Comparison of ENCODE assay signal across 22 mouse cellular contexts in genomic region chr14:47222631-47223450, GRCm38 (mm10). TPM values are rescaled to one million over a fixed set of nuclear protein-coding genes. Genes with fewer than 3 reads are reported as not detected.
DNase-seq lines count a peak whose midpoint lies in the region; ATAC-seq and TF ChIP-seq lines count a peak whose summit lies in the region.
"Had no signal": no experiment of that assay in that cellular context is flagged by ENCODE, and none has a peak within 500 bp of the region (broad histone marks: within the 10 kb centered on the region; RNA-seq: fewer than 3 reads in every experiment).

No protein-coding gene starts in this region.

- ATAC-seq in liver, embryonic 12.5 days: no peak
- ATAC-seq in CD4-positive, CD25-positive, alpha-beta regulatory T cell, adult 4 months: peak; percentile 39
- no peak for ATAC-seq in monocyte, adult 5-6 weeks (replicated peaks; ENCODE audit: insufficient number of reproducible peaks, low FRiP score, low TSS enrichment, poor library complexity, severe bottlenecking)
- ATAC-seq: intestine, embryonic 15.5 days had no signal

- H3K4me2 ChIP-seq in liver, embryonic 12.5 days: no peak overlapping the region
- H3K4me2 ChIP-seq: embryonic facial prominence, embryonic 12.5 days; forebrain, embryonic 12.5 days; heart, embryonic 12.5 days; intestine, embryonic 15.5 days; lung, embryonic 14.5 days; midbrain, embryonic 11.5 days had no signal

- TF ChIP-seq POLR2A in liver, adult 2 months (IDR thresholded peaks at IDR 0.05; ENCODE audit: extremely low read depth, insufficient read depth, low read length): no peak
- no peak; the same call in 1 of the 2 replicates for TF ChIP-seq POLR2A in thymus, adult 2 months (IDR thresholded peaks at IDR 0.05; ENCODE audit: control insufficient read depth, extremely low read depth, insufficient read depth, low read length, poor library complexity)

- peak overlapping the region; percentile 89 for H3K27ac ChIP-seq in liver, adult 2 months (replicated peaks; ENCODE audit: insufficient read depth, low read depth, low read length)
- no peak overlapping the region for H3K27ac ChIP-seq in liver, embryonic 12.5 days
- H3K27ac ChIP-seq in thymus, adult 2 months (ENCODE audit: control insufficient read depth, insufficient read depth, low read length): peak overlapping the region; percentile 94
- H3K27ac ChIP-seq: embryonic facial prominence, embryonic 12.5 days; forebrain, embryonic 12.5 days; hindbrain, embryonic 10.5 days; intestine, embryonic 15.5 days; stomach, postnatal 0 days had no signal

- 50% methylated on average over 11 of the region's 11 CpGs for WGBS in liver, adult 2 months
- WGBS in liver, embryonic 12.5 days (ENCODE audit: insufficient replicate concordance): 69% methylated on average over 11 of the region's 11 CpGs
- WGBS in thymus, adult 2 months: 23% methylated on average over 11 of the region's 11 CpGs

- H3K27me3 ChIP-seq in liver, adult 2 months (ENCODE audit: control insufficient read depth, insufficient read depth, low read length): no peaks in the 10 kb centered on the region
- H3K27me3 ChIP-seq in liver, embryonic 12.5 days (replicated peaks): no peaks in the 10 kb centered on the region
- H3K27me3 ChIP-seq in thymus, adult 2 months (ENCODE audit: control insufficient read depth, insufficient read depth, low read length): no peaks in the 10 kb centered on the region
- H3K27me3 ChIP-seq: embryonic facial prominence, embryonic 12.5 days; forebrain, embryonic 12.5 days; heart, embryonic 12.5 days; intestine, embryonic 15.5 days had no signal

- H3K4me3 ChIP-seq in liver, adult 2 months (ENCODE audit: insufficient read depth, low read depth, low read length): no peak overlapping the region
- no peak overlapping the region for H3K4me3 ChIP-seq in liver, embryonic 12.5 days
- H3K4me3 ChIP-seq in thymus, adult 2 months (ENCODE audit: control insufficient read depth, insufficient read depth, low read length): no peak overlapping the region
- H3K4me3 ChIP-seq: embryonic facial prominence, embryonic 12.5 days; forebrain, embryonic 12.5 days; heart, embryonic 12.5 days; hindbrain, embryonic 10.5 days; intestine, embryonic 15.5 days had no signal

- no peaks in the 10 kb centered on the region for H3K36me3 ChIP-seq in liver, adult 2 months (ENCODE audit: control insufficient read depth, insufficient read depth, low read length)
- no peaks in the 10 kb centered on the region for H3K36me3 ChIP-seq in liver, embryonic 12.5 days
- H3K36me3 ChIP-seq in thymus, adult 2 months (ENCODE audit: control insufficient read depth, insufficient read depth, low read length): no peaks in the 10 kb centered on the region
- H3K36me3 ChIP-seq: embryonic facial prominence, embryonic 12.5 days; forebrain, embryonic 12.5 days; heart, embryonic 12.5 days; hindbrain, embryonic 10.5 days; intestine, embryonic 15.5 days had no signal

- no peak overlapping the region for H3K9ac ChIP-seq in liver, adult 2 months (ENCODE audit: low read depth, low read length)
- no peak overlapping the region for H3K9ac ChIP-seq in liver, embryonic 12.5 days
- H3K9ac ChIP-seq: embryonic facial prominence, embryonic 12.5 days; forebrain, embryonic 12.5 days; heart, embryonic 12.5 days; intestine, embryonic 15.5 days; lung, embryonic 14.5 days had no signal

- peaks cover 8% of the 10 kb centered on the region; the same call in 1 of the 2 replicates for H3K4me1 ChIP-seq in liver, adult 2 months (ENCODE audit: control insufficient read depth, insufficient read depth, low read length)
- 0 out of 2 replicates have a peak, but pooled peaks cover 4% of the 10 kb centered on the region for H3K4me1 ChIP-seq in liver, embryonic 12.5 days
- peaks cover 27% of the 10 kb centered on the region for H3K4me1 ChIP-seq in thymus, adult 2 months (replicated peaks; ENCODE audit: control insufficient read depth, insufficient read depth, low read length)
- H3K4me1 ChIP-seq: embryonic facial prominence, embryonic 12.5 days; forebrain, embryonic 12.5 days; heart, embryonic 12.5 days; hindbrain, embryonic 10.5 days; intestine, embryonic 15.5 days had no signal

- peak; percentile 91 for DNase-seq in liver, adult 2 months (ENCODE audit: extremely low read depth, low read depth, low spot score)
- DNase-seq in T-cell, adult 2 months (ENCODE audit: low spot score): peak; percentile 56
- DNase-seq in thymus, adult 2 months: peak; percentile 84
- DNase-seq in cerebellum, adult 18-20 months: no peak
- no peak for DNase-seq in testis, postnatal 10 days (ENCODE audit: low spot score)
- DNase-seq: adrenal gland, postnatal 14 days; cerebellum, postnatal 25 days; kidney, postnatal 36 days; layer of hippocampus, postnatal 36 days; left cerebral cortex, postnatal 4 days; lung, embryonic 14.5 days; spleen, adult 18-20 months had no signal

- TF ChIP-seq CTCF in liver, adult 2 months (IDR thresholded peaks at IDR 0.05; ENCODE audit: low read depth, low read length): no peak
- no peak for TF ChIP-seq CTCF in thymus, adult 2 months (IDR thresholded peaks at IDR 0.05; ENCODE audit: borderline replicate concordance, control insufficient read depth, extremely low read depth, insufficient read depth, low read length, poor library complexity)

- H3K79me2 ChIP-seq in liver, adult 2 months (ENCODE audit: control insufficient read depth, insufficient read depth, low read length): no peaks in the 10 kb centered on the region

- no peaks in the 10 kb centered on the region for H3K9me3 ChIP-seq in liver, embryonic 12.5 days (replicated peaks)
- H3K9me3 ChIP-seq: embryonic facial prominence, embryonic 12.5 days; hindbrain, embryonic 10.5 days; intestine, embryonic 15.5 days had no signal

RNA-seq across cellular contexts. Expression of gene Gch1, which starts 33.6 kb away (rescaled TPM):
- total RNA-seq in liver, adult 2 months (2014; rRNA removed): 195 and 200 TPM in 2 replicates
- 133 TPM in 2 replicates for polyA plus RNA-seq in liver, adult 2 months (2012; rRNA removed)
- polyA plus RNA-seq in liver, embryonic 12.5 days (2016; fragmentation: Nextera tagmentation; extraction: Ambion mirVana): 3.4 and 3.7 TPM in 2 replicates
- polyA plus RNA-seq in CD4-positive, CD25-positive, alpha-beta regulatory T cell, adult 4 months (2017; shearing (Covaris generic)): 1 to 10 TPM; 1.5 to 2.2 TPM
- polyA plus RNA-seq in thymus, adult 2 months (2012; rRNA removed): 15.5 and 16.8 TPM in 2 replicates
- total RNA-seq in monocyte, adult 5-6 weeks (2017): 19.6 to 32.1 TPM (median 28.6 TPM) in 3 replicates

RNA-seq across cellular contexts. Expression of gene Wdhd1, which starts 53.8 kb away (rescaled TPM):
- 1.0 and 1.3 TPM in 2 replicates for total RNA-seq in liver, adult 2 months (2014; rRNA removed)
- polyA plus RNA-seq in liver, adult 2 months (2012; rRNA removed): 0.21 and 0.24 TPM in 2 replicates
- 58.1 and 58.9 TPM in 2 replicates for polyA plus RNA-seq in liver, embryonic 12.5 days (2016; fragmentation: Nextera tagmentation; extraction: Ambion mirVana)
- 10 to 100 TPM; 12.2 to 20.7 TPM for polyA plus RNA-seq in CD4-positive, CD25-positive, alpha-beta regulatory T cell, adult 4 months (2017; shearing (Covaris generic))
- polyA plus RNA-seq in thymus, adult 2 months (2012; rRNA removed): 7.7 and 9.9 TPM in 2 replicates
- 12.2 to 20.8 TPM (median 15.2 TPM) in 3 replicates for total RNA-seq in monocyte, adult 5-6 weeks (2017)

RNA-seq across cellular contexts. Expression of gene Socs4, which starts 53.9 kb away (rescaled TPM):
- 8.3 and 9.1 TPM in 2 replicates for total RNA-seq in liver, adult 2 months (2014; rRNA removed)
- 1.8 and 2.1 TPM in 2 replicates for polyA plus RNA-seq in liver, adult 2 months (2012; rRNA removed)
- polyA plus RNA-seq in liver, embryonic 12.5 days (2016; fragmentation: Nextera tagmentation; extraction: Ambion mirVana): 3.0 and 4.3 TPM in 2 replicates
- polyA plus RNA-seq in CD4-positive, CD25-positive, alpha-beta regulatory T cell, adult 4 months (2017; shearing (Covaris generic)): 1 to 10 TPM; 4.0 to 6.0 TPM
- 6.7 and 7.4 TPM in 2 replicates for polyA plus RNA-seq in thymus, adult 2 months (2012; rRNA removed)
- total RNA-seq in monocyte, adult 5-6 weeks (2017): 16.2 to 46.3 TPM (median 33.6 TPM) in 3 replicates

Comparison
In these comparisons a context has a peak if more than half of its experiments do, and no peak if none do; other contexts are left out.
1. DNase-seq: peak in liver, adult 2 months (single experiment), T-cell, adult 2 months (single experiment) and thymus, adult 2 months (single experiment); none in cerebellum, adult 18-20 months (0 of 2) and testis, postnatal 10 days (single experiment).